Mouse (Mus musculus): ENCODE results near the gene Serpind1.

Gene Serpind1

GRCm38 (mm10) chr16:17331116-17331515, at the start of gene Serpind1:
Gene Serpind1, plus strand, starts transcription at chr16:17331371.
- DNase-seq (ENCODE audit: extremely low spot score, low spot score), result no peak

- no peak for DNase-seq (ENCODE audit: extremely low spot score, low spot score)
Measured at GRCm38 (mm10) chr16:17283151-17283550, 48.0 kb upstream of the Serpind1 start.

- DNase-seq (ENCODE audit: extremely low spot score, low spot score), result no peak
Measured at GRCm38 (mm10) chr16:17287103-17287502, 44.1 kb upstream of the Serpind1 start.

- no peak for DNase-seq (ENCODE audit: extremely low spot score, low spot score)
Measured at GRCm38 (mm10) chr16:17291016-17291415, 40.2 kb upstream of the Serpind1 start.

- peak; percentile 88 for DNase-seq (ENCODE audit: extremely low spot score, low spot score)
Measured at GRCm38 (mm10) chr16:17292751-17293150, 38.4 kb upstream of the Serpind1 start.

GRCm38 (mm10) chr16:17300818-17301217, 30.4 kb upstream of the Serpind1 start:
- no peak for DNase-seq (ENCODE audit: extremely low spot score, low spot score)

- no peak for DNase-seq (ENCODE audit: extremely low spot score, low spot score)
Measured at GRCm38 (mm10) chr16:17303521-17304245, 27.5 kb upstream of the Serpind1 start.

GRCm38 (mm10) chr16:17307461-17307860, 23.7 kb upstream of the Serpind1 start:
- no peak for DNase-seq (ENCODE audit: extremely low spot score, low spot score)

- DNase-seq (ENCODE audit: extremely low spot score, low spot score), result no peak
Measured at GRCm38 (mm10) chr16:17309036-17309435, 22.1 kb upstream of the Serpind1 start.

- no peak for DNase-seq (ENCODE audit: extremely low spot score, low spot score)
Measured at GRCm38 (mm10) chr16:17312531-17312930, 18.6 kb upstream of the Serpind1 start.

GRCm38 (mm10) chr16:17316554-17316953, 14.6 kb upstream of the Serpind1 start:
- no peak for DNase-seq (ENCODE audit: extremely low spot score, low spot score)

GRCm38 (mm10) chr16:17321481-17321880, 9.7 kb upstream of the Serpind1 start:
- DNase-seq (ENCODE audit: extremely low spot score, low spot score), result no peak

- DNase-seq (ENCODE audit: extremely low spot score, low spot score), result no peak
Measured at GRCm38 (mm10) chr16:17324745-17325144, 6.4 kb upstream of the Serpind1 start.

GRCm38 (mm10) chr16:17326064-17326463, 5.1 kb upstream of the Serpind1 start:
- DNase-seq (ENCODE audit: extremely low spot score, low spot score), result no peak

- no peak for DNase-seq (ENCODE audit: extremely low spot score, low spot score)
Measured at GRCm38 (mm10) chr16:17329848-17330570, 1.2 kb upstream of the Serpind1 start.

GRCm38 (mm10) chr16:17331855-17332254, 684 bp downstream of the Serpind1 start:
- no peak for DNase-seq (ENCODE audit: extremely low spot score, low spot score)

GRCm38 (mm10) chr16:17334574-17334973, 3.4 kb downstream of the Serpind1 start:
- no peak for DNase-seq (ENCODE audit: extremely low spot score, low spot score)

GRCm38 (mm10) chr16:17336089-17336488, 4.9 kb downstream of the Serpind1 start:
- DNase-seq (ENCODE audit: extremely low spot score, low spot score), result no peak

GRCm38 (mm10) chr16:17339701-17340100, 8.5 kb downstream of the Serpind1 start:
- DNase-seq (ENCODE audit: extremely low spot score, low spot score), result no peak

GRCm38 (mm10) chr16:17340705-17341104, 9.5 kb downstream of the Serpind1 start:
- no peak for DNase-seq (ENCODE audit: extremely low spot score, low spot score)

GRCm38 (mm10) chr16:17341847-17342246, 10.7 kb downstream of the Serpind1 start:
- no peak for DNase-seq (ENCODE audit: extremely low spot score, low spot score)

- no peak for DNase-seq (ENCODE audit: extremely low spot score, low spot score)
Measured at GRCm38 (mm10) chr16:17345141-17345812, 14.1 kb downstream of the Serpind1 start.
